Mouse (Mus musculus) kidney, embryonic 14.5 days (tissue): Measurements from ENCODE around the gene Gm17490. TPM values are rescaled to one million over a fixed set of nuclear protein-coding genes. Genes with fewer than 3 reads are reported as not detected.

Source experiments
- ATAC-seq: fragments of 200-750 bp; cut with Nextera tagmentation; 2 replicates; pipeline ENCODE4 v1.8.0; 2017; ENCODE audit warnings: moderate number of reproducible peaks, mild to moderate bottlenecking, moderate TSS enrichment, moderate library complexity; ENCODE audit not compliant: low FRiP score, low TSS enrichment
- H3K27ac ChIP-seq: fragments of 300-500 bp; sonication (generic); 2 replicates; pipeline ENCODE4 v1.5.1; 2014; ENCODE audit warnings: low read depth, mild to moderate bottlenecking, low read length, moderate library complexity, mixed read lengths
- H3K27me3 ChIP-seq: fragments of 300-500 bp; sonication (generic); 2 replicates; pipeline ENCODE4 v1.6.1; 2014; ENCODE audit warnings: mild to moderate bottlenecking, low read length; ENCODE audit not compliant: control insufficient read depth, insufficient read depth
- H3K36me3 ChIP-seq: fragments of 300-500 bp; sonication (generic); 2 replicates; pipeline ENCODE4 v1.6.1; 2014; ENCODE audit warnings: low read length, mixed read lengths; ENCODE audit not compliant: control insufficient read depth, insufficient read depth
- H3K4me1 ChIP-seq: fragments of 300-500 bp; sonication (generic); 2 replicates; pipeline ENCODE4 v1.6.1; 2014; ENCODE audit warnings: low read length, mixed read lengths; ENCODE audit not compliant: control insufficient read depth, insufficient read depth
- H3K4me2 ChIP-seq: fragments of 300-500 bp; sonication (generic); replicated peaks from 2 replicates; pipeline ENCODE4 v1.6.1; 2014; ENCODE audit warnings: low read depth, mild to moderate bottlenecking, low read length
- H3K4me3 ChIP-seq: fragments of 300-500 bp; sonication (generic); 2 replicates; pipeline ENCODE4 v1.5.1; 2014; ENCODE audit warnings: mild to moderate bottlenecking, low read length
- H3K9ac ChIP-seq: fragments of 300-500 bp; sonication (generic); 2 replicates; pipeline ENCODE4 v1.6.1; 2014; ENCODE audit warnings: low read depth, mild to moderate bottlenecking, low read length, moderate library complexity
- H3K9me3 ChIP-seq: fragments of 300-500 bp; sonication (generic); 2 replicates; pipeline ENCODE4 v1.6.1; 2016; ENCODE audit warnings: low read length; ENCODE audit not compliant: control insufficient read depth
- WGBS: fragments of 180-500 bp; shearing (Covaris S2); extraction: QIAGEN DNeasy Blood & Tissue Kit; methylation state at CpG from one replicate; pipeline ENCODE4 v1.1.7; 2014; 5-methylcytosine and 5-hydroxymethylcytosine counted together
- polyA plus RNA-seq: library from polyadenylated mRNA; unstranded; fragments of >200 nt; fragmentation: Nextera tagmentation; extraction: Ambion mirVana; gene quantifications from 2 replicates; pipeline ENCODE4 v1.2.1, GENCODE M21; 2014

The Gm17490 gene
- polyA plus RNA-seq, 1 experiment from 2014 or later = not detected

DNA sequence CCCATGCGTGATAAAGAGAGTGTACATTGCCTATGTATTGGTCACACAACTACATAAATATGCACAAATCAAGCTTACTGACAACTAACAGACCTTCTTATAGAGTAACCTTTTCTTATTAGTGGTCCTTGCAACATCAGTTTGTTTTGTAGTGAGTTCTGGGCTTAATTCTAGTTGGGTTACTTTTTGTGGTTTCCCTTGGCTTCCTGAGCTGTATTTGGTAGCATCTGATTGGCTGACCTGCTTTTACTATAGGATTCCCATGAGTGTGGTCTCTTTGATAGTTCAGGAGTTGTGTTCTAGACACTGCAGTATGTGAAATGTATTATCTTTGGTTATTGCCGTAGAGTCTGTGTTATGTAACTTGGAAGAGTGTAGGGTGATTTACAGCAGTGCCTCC lies 31.5 kb upstream of the Gm17490 start:
- no peaks in the 10 kb centered on the region for H3K4me1 ChIP-seq
- H3K4me3 ChIP-seq = no peak overlapping the region
- H3K27me3 ChIP-seq = no peaks in the 10 kb centered on the region
- H3K4me2 ChIP-seq = no peak overlapping the region
- H3K36me3 ChIP-seq = no peaks in the 10 kb centered on the region
- ATAC-seq = no peak
- H3K9ac ChIP-seq = no peak overlapping the region
- no peak overlapping the region for H3K27ac ChIP-seq
- WGBS = 87% methylated on average over 2 of the region's 2 CpGs
- H3K9me3 ChIP-seq = no peaks in the 10 kb centered on the region

DNA sequence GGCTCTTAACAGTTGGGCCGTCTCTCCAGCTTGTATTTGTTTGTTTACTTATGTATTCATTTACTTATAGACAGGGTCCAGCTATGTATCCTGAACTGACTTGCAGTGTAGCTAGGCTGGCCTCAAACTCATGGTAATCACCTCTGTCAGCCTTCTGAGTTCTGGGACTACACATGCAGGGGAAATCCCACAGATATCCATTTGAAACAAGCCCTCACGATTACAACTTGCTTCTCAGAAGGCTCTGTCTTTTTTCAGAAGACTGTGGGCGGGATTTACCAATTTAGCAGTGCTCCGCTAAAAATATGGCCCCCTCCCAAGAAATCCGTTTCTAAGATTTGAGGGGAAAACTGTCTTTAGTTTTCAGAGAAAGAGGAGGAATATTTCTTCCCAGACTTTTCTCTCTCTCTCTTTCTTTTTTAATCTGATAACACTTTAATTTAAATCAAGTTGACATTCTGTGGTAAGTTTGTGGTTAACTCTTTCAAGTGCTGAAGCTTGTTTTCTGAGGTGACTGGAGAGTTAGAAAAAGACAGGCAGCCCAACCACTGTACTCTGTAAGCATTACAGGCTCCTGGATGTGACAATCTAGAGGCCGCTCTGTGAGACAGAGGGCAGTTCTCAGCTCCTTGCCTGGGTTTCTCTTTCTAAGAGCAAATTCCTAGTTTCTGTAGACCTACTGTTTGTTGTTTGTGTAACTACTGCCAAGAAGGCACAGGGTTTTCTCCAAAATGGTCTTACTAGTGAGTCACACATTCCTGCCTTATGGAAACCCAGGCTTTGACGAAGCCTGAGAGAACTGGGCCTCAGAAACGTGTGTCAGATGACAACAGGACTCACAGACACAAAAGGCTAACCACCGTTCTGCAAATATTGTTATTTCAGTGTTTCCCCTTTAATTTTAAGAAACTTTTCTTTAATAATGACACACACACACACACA lies 29.2 kb upstream of the Gm17490 start:
- H3K4me3 ChIP-seq = no peak overlapping the region
- H3K27me3 ChIP-seq = no peaks in the 10 kb centered on the region
- no peak for ATAC-seq
- no peaks in the 10 kb centered on the region for H3K4me1 ChIP-seq
- H3K27ac ChIP-seq = no peak overlapping the region
- no peaks in the 10 kb centered on the region for H3K9me3 ChIP-seq
- WGBS = 68% methylated on average over 9 of the region's 9 CpGs
- no peaks in the 10 kb centered on the region for H3K36me3 ChIP-seq
- H3K4me2 ChIP-seq = no peak overlapping the region
- H3K9ac ChIP-seq = no peak overlapping the region

DNA sequence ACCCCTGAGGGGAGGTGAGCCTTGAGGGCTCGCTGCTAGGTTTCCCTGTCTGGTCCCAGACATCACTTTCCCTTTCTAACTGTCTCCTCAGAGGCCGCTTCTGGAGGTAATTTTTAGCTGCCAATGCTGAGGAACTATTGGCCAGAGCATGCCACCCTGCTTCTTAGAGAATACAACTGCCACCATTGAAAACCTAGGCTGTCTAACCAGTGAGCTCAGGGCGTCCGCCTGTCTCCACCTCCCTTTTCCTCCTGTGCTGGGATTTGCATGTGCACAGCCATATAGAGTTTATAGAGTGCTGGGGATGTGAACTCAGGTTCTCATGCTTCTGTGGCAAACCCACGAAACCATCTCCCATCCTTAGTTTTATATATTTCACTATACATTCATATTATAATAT lies 27.7 kb upstream of the Gm17490 start:
- no peak overlapping the region for H3K27ac ChIP-seq
- 76% methylated on average over 5 of the region's 5 CpGs for WGBS
- no peak for ATAC-seq

DNA sequence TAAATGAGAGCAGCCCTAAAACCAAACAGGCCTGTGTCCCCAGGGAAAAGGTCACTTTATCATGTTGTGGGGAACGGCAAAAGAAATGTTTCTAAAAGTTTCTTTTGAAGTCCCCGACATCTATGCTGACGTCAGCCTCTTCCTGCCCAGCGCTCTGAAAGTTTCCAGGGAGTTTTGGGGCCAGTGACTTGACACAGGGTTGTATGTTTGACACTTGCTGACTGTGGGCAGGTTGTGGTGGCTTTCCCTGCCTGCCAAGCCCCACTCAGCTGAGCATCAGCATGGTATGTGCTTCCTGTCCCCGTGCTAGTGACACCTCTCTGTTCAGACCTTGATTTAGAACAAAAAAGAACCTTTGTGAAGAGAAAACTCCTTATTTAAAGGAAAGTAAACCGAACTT lies 27.3 kb upstream of the Gm17490 start:
- H3K4me1 ChIP-seq = no peaks in the 10 kb centered on the region
- no peak overlapping the region for H3K4me3 ChIP-seq
- H3K27me3 ChIP-seq = no peaks in the 10 kb centered on the region
- H3K27ac ChIP-seq = no peak overlapping the region
- 48% methylated on average over 6 of the region's 6 CpGs for WGBS
- H3K9ac ChIP-seq = no peak overlapping the region
- ATAC-seq = no peak
- H3K36me3 ChIP-seq = no peaks in the 10 kb centered on the region
- no peak overlapping the region for H3K4me2 ChIP-seq
- no peaks in the 10 kb centered on the region for H3K9me3 ChIP-seq

More for the DNA sequence above, 27.7 kb upstream of the Gm17490 start:
- Histone ChIP-seq H3K4me1 (no peaks in the 10 kb centered on the region), H3K4me2 (no peak overlapping the region), H3K9ac (no peak overlapping the region), H3K27me3 (no peaks in the 10 kb centered on the region), H3K36me3 (no peaks in the 10 kb centered on the region), H3K4me3 (no peak overlapping the region), H3K9me3 (no peaks in the 10 kb centered on the region)

DNA sequence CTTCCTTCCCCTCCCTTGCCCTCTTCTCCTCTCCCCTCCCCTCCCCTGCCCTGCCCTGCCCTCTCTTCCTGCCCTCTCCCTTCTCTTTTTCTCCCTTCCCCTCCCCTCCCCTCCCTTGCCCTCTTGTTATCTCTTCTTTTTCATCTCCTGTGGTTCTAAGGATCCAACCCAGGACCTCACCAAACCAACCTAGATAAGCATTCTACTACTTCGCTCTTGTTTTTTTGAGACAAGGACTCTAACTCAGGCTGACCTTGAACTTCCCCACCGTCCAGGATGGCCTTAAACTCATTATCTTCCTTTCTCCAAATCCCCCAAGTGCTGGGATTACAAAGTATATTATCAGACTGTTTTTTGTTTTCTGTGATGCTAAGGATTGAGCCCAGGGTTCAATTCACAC lies 26.7 kb upstream of the Gm17490 start:
- Histone ChIP-seq H3K9me3 (no peaks in the 10 kb centered on the region), H3K27me3 (no peaks in the 10 kb centered on the region), H3K4me3 (no peak overlapping the region), H3K4me2 (no peak overlapping the region), H3K4me1 (no peaks in the 10 kb centered on the region), H3K36me3 (no peaks in the 10 kb centered on the region), H3K27ac (no peak overlapping the region), H3K9ac (no peak overlapping the region)
- no peak for ATAC-seq
- 77% methylated on average over 2 of the region's 2 CpGs for WGBS

DNA sequence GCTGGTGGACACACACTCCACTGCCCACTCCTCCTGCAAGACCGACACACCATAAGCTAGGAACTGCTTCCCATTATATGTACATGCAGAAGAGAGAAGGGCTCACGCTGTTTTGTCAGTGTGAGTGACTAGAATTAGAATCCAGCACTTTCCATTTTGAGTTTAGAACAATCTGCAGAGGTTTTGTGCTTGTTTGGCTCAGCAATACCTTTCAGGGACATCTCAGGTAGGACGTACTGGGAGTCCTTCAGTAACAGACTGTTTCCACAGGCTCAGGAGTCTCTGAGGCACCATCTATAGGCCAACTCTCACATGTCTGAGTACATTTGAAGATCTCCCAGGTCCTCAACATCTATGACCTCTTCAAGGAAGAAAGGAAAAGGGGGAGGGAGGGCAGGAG lies 26.1 kb upstream of the Gm17490 start:
- Histone ChIP-seq H3K36me3 (no peaks in the 10 kb centered on the region), H3K9me3 (no peaks in the 10 kb centered on the region), H3K27ac (no peak overlapping the region), H3K27me3 (no peaks in the 10 kb centered on the region), H3K4me1 (no peaks in the 10 kb centered on the region), H3K4me2 (no peak overlapping the region), H3K4me3 (no peak overlapping the region), H3K9ac (no peak overlapping the region)
- ATAC-seq = no peak
- 88% methylated on average over 3 of the region's 3 CpGs for WGBS

DNA sequence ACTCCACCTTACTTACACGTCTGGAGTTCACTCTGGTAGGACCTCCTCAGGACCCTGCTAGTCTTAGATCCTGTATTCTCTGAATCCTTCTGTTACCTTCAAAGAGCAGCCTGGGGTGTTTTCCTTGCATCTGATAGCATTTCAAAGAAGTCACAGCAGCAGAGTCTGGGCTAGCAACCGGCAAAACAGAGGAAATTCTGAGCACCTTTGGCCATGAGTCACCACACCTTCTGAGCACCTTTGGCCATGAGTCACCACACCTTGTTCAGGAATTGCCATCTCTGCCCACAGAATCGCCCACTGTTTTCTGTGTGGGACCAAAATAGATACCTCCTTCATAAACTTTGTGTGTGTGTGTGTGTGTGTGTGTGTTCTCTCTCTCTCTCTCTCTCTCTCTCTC lies 25.4 kb upstream of the Gm17490 start:
- WGBS = 52% methylated on average over 3 of the region's 3 CpGs
- H3K9ac ChIP-seq = no peak overlapping the region
- H3K36me3 ChIP-seq = no peaks in the 10 kb centered on the region
- no peak overlapping the region for H3K4me2 ChIP-seq
- no peak overlapping the region for H3K4me3 ChIP-seq
- no peaks in the 10 kb centered on the region for H3K9me3 ChIP-seq
- no peaks in the 10 kb centered on the region for H3K27me3 ChIP-seq
- ATAC-seq = no peak
- no peaks in the 10 kb centered on the region for H3K4me1 ChIP-seq
- H3K27ac ChIP-seq = no peak overlapping the region

DNA sequence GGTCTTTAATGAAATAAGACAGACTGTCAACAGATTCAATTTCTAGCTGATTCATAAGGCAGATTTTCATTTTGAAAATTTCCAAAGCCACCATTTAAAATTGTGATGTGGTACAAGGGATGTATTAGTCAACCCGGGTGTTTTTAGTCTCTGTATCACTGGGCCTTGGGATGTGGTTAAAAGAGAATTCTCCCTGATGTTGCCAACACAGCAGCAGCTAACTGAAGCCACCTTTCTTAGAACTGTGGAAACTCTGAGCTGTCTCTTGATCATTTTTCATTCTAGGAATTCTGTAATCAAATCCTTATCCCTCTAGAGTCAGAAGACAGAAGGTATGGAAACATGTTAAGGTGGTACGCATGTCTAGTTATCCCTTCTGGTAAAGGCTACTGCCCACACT lies 19.2 kb upstream of the Gm17490 start:
- H3K4me3 ChIP-seq = no peak overlapping the region
- no peak overlapping the region for H3K4me2 ChIP-seq
- no peak overlapping the region for H3K9ac ChIP-seq
- no peak for ATAC-seq
- no peaks in the 10 kb centered on the region for H3K27me3 ChIP-seq
- 77% methylated on average over 2 of the region's 2 CpGs for whole genome bisulfite sequencing
- H3K36me3 ChIP-seq = no peaks in the 10 kb centered on the region
- H3K27ac ChIP-seq = no peak overlapping the region
- H3K9me3 ChIP-seq = no peaks in the 10 kb centered on the region
- no peaks in the 10 kb centered on the region for H3K4me1 ChIP-seq

DNA sequence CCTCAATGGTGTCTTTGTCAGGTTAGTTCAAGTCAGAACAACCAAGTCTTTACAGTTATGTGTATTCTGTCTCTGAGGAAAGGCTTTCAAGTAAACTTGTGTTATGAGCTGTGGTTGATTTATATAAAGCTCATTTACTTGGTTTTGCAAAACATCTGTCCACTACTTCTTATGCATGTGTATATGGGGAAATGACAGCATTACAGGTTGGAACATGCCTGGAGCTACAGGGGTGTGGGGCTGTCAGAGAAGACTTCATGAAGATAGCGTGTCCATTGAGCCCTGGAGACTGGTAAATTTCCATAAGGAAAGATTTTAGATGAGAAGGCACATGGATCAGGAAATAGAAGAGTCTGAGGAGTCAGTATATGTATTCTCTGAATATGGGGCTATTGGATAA lies 18.0 kb upstream of the Gm17490 start:
- 88% methylated on average over 1 of the region's 1 CpGs for WGBS
- Histone ChIP-seq H3K9ac (no peak overlapping the region), H3K4me1 (no peaks in the 10 kb centered on the region), H3K4me3 (no peak overlapping the region), H3K27ac (no peak overlapping the region), H3K9me3 (no peaks in the 10 kb centered on the region), H3K27me3 (no peaks in the 10 kb centered on the region), H3K36me3 (no peaks in the 10 kb centered on the region), H3K4me2 (no peak overlapping the region)
- no peak for ATAC-seq
